Mouse (Mus musculus): Measurements from ENCODE around the gene Pth1r.

GRCm38 (mm10) chr9:110743456-110744323 lies 3.3 kb downstream of the Pth1r start:
- TF ChIP-seq POLR2A (IDR thresholded peaks at IDR 0.05; ENCODE audit: low read depth, low read length), result no peak
- no peak for TF ChIP-seq CTCF (IDR thresholded peaks at IDR 0.05; ENCODE audit: extremely low read depth, insufficient read depth, insufficient read length, insufficient replicate concordance)

Measured in spleen, adult 2 months (tissue).